Mouse (Mus musculus) frontal cortex, postnatal 10 days (tissue): ENCODE measurements around the gene Lcor.

Source experiments
- DNase-seq, 2 experiments: peaks; one replicate each; pipeline ENCODE4 v3.0.0; 2022; ENCODE audit warnings: low spot score in 2 of 2, mixed read lengths in 1 of 2

Lcor gene

DNA sequence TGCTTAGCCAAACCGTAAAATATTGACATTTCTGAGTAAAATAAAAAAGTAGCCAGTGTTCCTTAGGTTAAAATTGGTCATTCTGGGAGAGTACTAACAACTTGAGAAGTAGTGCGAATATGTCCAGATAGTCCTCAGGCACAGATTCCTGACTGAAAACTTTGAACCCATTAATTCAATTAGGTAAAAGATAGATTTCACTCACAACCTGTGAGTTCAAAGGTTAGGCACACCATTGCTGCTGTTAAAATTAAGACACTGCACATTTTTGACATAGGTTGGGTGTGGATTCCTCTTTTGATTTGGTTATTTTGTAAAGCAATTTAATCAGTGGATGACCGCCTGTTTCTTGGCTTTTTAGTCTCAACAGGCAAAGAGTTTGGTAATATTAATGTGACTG is 78.4 kb downstream of the Lcor start:
- no peak for DNase-seq

DNA sequence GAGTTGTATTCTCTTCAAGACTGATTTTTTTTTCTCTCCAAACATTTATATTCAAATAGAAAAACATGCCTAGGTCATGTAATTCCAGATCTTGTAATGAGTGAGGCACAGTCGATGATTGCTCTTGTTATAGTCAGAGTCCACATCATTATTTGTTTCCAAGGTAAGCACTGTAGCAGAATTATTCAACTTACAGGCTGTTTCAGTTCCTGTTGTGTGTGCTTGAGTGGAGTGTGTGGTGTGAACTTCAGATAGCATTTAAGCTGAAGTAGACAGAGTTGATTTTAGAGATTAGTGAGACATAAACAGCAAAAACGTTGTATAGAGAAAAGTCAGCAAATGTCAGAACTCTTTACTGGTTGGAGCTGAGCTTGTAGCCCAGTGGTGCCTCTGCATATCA is 86.4 kb downstream of the Lcor start:
- no peak for DNase-seq

DNA sequence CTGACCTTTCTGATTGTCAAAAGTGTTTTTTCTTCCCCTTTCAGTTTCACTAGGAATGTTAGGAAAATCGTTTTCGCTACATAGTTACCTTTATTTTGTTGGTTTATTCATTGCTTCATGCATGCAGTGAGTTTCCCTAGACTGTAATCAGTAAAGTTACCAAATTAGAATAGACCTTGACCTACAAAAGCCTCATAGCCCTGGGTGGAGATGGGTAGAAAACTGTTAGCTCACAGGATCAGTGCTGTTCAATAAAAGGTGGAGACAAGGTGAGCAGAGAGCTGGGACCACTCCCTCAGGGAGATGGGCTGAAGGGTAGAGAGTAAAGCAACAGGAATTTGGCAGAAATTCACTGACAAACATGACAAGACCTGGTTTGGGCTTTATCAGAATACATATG is 91.3 kb downstream of the Lcor start:
- no peak for DNase-seq

DNA sequence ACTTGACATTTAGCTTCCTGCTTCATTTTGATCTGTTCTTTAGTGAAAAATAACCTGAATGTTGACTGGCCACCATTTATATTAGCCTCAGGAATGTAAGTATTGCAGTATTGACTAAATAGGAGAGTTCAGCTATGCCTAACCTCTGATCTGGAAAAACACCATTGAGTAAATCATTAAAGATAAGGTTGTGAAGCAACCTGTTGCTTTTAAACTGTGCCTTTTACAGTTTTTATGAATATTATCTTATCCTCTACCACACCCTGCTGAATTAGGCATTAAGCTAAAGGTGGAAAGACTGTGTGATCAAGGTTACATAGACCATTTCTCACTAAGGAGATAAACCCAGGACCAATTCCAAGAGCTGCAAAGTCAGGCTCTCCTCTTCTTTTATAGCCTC is 95.1 kb downstream of the Lcor start:
- no peak for DNase-seq

DNA sequence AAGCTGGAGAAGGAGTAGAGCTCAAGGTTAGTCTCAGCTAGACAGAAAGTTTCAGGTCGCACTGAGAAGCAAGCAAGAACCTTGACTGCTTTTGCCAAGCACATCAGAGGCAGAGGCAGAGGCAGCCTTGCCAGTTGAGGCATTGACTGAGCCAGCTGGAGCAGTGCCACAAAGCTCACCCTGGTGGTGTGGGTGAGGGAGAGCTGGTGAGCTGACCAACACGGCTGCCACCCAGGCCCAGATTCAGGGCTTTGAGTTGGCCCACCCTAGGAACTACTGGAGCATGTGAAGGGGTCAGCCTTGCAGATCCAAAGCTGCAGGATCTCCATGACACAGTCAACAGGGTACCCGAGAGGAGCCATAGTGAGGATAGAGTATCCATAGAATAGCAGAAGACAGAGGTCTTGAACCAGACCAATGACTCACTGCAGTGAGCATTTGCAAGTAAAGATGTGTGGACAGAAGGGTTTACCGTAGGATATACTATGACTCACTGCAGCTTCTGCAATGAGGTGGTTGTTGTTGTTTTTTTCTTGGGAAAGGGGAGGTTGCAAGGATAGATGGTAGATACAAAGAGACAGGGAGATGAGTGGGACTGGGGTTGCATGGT is 97.0 kb downstream of the Lcor start:
- DNase-seq = no peak

DNA sequence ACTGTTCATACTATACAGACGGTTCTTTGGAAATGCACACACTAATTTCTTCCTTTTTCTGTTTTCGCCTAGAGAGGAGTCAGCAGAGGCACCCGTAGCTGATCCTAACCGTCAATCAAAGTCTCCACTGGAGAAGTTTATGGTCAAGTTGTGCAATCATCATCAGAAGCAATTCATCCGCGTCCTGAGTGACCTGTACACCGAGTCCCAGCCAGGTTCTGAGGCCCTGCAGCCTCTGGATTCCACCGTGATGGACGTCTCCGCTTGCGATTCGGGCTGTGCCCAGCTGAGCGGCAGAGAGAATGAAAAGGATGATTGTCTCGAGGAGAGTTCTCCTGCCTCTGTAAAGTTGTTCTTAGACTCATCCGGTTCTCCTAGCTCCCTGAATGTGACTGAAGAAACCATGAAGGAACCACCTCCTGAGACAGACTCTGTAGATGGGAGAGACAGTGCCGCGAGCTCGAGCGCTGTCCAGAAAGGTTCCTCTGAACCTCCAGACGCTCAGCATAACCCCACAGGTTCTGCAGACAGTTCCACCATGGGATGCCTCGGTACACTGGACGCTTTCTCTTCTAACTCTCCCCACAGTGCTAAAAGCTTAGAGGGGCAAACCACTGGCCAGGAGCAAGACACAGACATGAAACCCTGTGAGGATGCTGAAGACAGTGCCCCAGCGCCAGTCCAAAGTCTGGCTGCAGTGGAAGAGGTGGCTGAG is 99.4 kb downstream of the Lcor start, which contains the start of gene Gm340:
Gm340 (plus strand) TSS at position 665 of the 715 bp plus-strand sequence.
- DNase-seq = no peak

DNA sequence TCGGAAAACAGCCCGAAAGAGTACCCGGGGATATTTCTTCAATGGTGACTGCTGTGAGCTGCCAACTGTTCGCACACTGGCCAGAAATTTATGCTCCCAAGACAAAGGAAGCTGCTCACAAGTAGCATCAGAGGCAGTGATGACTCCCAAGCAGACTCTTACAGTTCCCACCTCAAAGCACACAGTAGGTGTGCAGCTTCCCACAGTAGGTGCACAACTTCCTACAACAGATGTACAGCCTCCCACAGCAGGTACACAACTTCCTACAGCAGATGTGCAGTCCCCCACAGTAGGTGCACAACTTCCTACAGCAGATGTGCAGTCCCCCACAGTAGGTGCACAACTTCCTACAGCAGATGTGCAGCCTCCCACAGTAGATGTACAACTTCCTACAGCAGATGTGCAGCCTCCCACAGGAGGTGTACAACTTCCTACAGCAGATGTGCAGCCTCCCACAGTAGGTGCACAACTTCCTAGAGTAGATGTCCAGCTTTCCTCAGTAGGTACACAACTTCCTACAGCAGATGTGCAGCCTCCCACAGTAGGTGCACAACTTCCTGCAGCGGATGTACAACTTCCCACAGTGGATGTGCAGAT is 100.6 kb downstream of the Lcor start:
- no peak for DNase-seq

DNA sequence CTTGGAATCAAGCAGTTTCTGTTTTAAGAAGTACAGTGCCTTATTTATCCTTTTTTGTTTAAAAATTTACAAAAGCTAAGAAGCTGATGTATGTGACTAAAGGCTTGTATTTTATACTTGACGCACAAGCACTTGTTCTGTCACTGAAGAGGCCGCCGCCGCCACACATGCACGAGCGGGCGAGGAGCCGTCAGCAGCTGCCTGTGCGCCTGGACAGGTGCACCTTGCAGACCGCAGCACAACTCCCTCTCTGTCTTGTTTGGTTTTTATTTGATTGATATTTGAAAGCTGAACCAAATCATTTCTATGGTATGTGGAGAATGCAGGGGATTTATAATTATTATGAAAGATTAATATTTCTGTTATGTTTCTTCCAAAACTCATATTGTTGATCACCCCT is 104.3 kb downstream of the Lcor start:
- no peak for DNase-seq

DNA sequence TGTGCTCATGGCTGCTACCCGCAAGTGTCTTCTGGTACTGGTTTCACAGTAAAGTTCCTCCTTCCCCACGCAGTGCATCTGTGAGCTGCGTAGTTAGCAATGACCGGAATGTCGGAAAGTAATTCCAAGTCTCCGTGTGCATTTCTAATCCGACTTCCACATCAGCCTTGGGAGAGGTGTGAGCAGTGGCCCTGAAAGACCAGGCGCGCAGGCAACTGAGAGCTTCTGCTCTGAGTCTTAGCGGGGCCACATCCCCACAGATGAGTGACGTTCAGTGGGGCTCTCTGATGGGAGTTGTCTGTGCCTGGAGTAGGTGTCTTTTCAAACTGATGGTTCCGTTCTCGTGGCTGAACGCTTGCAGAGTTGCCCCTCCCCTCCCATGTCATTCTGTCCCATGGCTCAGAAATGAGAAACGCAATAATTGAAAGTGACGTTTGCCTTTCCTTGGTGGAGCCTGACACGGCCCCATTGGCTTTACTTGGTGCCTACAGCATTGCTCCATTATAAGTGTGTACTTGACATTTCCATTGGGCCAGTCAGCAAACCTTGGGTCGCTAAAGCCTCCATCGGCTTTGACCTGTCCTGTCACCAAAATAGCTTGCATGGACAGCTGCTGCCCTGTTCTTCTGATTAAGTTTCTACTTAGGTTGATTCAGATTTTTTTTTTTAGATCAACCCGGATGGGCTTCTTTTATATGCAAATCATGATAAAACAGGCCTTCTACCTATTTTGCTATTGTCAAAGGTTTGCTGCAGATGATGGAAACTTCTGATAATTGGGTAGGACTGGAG is 105.2 kb downstream of the Lcor start:
- DNase-seq = no peak

DNA sequence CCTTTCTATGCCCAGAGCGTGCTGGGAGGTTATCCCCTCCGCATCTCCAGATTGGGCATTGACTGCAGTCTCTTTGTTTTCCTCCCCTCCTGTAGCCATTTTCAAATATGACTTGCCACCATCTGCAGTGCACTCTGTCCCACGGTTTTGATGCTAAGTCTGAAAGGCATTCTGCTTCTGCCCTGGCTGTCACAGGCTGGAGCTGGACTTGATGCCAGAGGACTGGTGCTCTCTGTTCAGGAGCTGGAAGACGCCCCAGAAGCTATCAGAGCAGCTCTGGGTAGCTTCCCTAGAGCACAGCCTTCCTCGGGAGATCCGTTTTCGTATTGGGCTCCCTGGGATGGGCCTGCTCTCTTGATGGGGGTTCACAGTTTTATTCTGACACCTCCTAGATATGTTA is 106.6 kb downstream of the Lcor start:
- DNase-seq = no peak

DNA sequence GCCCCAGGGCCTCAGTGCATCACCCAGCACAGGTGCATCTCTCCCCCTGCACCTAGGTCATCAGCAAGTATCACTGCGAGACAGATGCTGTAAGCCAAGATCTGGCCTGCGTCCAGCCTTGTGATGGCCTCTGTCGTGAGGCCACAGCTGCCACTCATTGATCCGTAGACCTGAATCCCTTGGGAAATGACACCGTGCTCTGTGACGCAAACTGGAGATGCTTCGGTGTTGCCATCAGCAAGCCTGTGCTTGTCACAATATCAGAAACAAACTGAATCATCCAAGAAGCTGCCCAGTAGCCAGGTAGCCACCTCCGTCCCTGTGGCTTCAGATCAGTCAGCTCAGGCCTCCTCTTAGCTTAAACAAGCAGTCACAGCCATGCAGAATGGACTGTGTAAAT is 107.2 kb downstream of the Lcor start:
- no peak for DNase-seq

DNA sequence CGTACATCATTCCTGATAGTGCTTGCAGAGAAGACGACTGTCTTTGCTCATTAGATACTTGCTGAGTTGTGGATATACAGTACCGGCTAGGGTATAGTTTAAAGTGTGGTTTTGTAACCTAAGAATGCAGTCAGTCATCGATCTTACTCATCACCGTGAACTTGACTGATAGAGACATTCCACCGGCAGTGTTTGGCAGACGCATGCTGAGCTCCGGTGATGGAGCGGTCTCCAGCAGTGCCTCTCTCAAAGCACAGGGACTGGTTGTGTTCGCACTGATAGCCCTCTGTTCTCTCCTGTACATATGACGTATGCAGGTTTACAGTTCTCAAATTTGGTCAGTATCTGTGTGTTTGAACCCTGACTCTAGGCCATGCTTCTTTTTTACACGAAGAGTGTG is 109.4 kb downstream of the Lcor start:
- DNase-seq = no peak

DNA sequence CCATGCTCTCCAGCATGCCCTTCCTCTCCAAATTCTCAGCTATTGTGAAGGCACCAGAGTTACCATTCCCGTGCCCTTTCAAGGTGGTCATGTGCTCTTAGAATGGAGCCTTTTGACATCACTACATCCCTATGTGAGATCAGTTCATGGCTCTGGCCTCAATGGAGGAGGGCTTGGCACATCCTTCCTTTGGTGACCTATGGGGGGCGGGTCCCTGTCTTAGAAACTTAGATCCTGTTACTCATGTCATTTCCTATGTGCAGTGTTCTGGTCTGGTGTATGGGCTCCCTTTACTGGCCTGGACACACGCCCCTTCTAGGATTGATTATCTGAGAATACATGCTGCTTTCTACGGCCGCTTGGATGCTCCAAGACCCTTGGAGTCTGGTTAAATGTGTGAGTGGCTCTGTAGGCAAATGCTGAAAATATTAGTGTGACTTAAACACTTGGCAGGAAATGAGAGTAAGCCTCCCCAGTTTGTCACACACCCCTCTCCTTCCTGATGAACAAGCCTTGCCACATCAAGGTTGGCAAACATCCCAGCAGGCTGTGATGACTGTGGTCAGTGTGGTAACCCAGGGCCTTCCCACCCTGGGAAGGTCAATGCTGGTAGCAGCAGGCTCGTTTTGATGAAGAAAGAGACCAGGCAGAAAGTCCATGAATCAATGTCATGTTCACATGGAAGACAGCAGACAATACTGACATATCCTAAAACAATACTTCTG is 114.9 kb downstream of the Lcor start:
- no peak for DNase-seq

DNA sequence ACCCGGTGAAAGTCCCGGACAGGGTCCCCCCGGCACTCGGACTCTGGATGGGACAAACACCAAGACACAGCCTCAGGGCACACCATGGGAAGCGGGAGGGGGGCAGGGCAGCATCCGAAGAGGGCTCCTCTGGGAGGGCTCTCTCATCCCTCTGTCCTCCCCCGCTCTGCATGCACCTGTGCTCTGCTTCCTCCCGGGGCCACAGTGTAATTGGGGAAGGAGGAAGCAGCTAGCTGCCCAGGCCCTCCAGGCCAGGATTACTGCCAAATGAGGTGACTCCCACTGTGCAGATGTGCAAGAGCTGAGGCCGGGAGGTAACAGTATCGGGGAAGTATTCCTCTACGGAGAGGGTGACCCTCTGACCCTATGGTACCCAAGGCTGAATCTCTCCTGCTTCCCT is 118.2 kb downstream of the Lcor start:
- DNase-seq = no peak

DNA sequence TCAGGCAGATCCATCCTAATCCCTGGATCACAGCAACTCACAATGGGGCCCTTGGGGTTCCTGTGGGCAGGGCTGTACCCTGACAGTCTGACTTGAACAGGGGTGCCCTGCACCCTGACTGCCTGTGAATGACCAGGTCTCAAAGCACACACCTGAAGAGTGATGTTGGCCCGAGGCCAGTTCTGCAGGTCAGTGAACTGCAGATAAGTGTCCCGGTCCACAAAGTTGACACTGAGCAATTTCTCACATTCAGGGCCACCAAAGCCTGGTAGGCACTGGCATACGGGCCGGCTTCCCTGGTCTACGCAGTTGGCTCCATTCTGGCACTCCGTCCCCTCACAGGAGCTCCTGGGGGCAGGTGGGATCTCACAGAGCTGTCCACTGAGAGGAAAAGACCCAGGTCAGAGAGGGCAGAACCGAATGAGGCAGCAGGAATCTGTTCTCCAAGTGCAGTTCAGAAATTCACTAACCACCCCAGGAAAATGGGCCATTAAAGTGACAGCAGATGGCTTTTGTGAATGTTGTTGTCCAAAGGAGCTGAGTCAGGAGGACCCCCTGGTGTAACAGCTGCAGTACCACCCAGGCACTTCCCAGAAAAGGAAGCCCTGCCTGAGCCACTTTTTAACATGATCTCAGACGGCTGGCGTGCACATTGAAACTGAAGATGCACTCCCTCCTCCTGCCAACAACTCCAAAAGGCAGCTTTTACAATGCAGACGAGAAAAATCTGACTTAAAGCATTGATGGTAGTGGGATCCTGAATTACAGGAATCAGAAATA is 124.0 kb downstream of the Lcor start:
- no peak for DNase-seq

DNA sequence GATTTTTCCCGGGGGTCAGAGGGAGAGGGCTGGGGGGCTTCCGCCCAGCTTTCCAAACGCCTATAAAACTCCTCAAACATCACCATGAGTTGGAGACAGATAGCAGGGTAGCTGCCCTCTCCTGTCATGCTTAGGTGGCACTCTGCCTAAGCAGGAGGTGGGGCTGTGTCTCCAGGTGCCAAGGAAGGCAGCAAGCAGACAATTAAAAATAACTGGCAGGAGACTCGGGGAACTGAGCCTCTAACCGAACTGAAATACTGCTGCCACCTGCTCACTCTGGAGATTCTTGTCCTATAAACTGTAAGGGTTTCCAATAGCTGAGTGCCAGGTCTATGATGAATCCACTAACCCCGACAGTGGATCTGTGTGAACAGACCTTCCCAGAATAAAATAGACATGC is 129.2 kb downstream of the Lcor start:
- no peak for DNase-seq
